Mouse (Mus musculus): Measurements from ENCODE around the gene Farp1. TPM values are rescaled to one million over a fixed set of nuclear protein-coding genes. Genes with fewer than 3 reads are reported as not detected.
"Not testable (repeated sequence)": the region's sequence is repeated elsewhere in the genome, so short reads cannot be mapped to it uniquely, and the experiment has no call there.

Gene Farp1
- polyA plus RNA-seq, 1 experiment from 2014 or later: 36.1 TPM

DNA sequence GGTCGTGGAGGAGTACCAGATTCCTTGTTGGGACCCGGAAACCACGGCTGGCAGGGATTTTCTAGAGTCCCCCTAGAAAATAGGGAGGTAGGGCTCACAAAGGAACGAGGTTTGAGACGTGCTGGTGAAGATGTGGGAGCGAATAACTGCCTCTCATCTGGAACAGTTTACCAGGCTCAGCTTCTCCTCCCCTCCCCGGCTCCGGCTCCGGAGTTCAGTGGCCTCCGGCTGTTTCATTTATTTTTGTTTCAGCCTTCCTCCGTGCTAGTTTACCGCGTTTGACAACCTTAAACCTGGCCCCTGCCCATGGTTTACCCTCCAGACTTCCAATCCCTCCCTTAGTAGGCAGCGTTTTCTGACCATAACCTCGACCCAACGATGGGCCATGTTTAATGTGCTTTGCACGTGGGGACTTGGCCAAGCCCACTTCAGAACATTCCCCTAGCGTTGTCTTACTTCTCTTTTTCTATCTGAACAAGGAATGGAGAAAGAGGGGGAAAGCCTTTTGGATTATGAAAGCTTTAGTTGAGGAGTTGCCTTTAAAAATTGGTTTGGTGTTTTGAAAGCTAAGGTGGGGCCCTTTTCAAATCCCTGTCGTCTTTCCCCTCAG, 1.7 kb downstream of the Farp1 start:
- H3K27me3 ChIP-seq (ENCODE audit: insufficient read depth, poor library complexity, severe bottlenecking): no peaks in the 10 kb centered on the region
- H3K4me1 ChIP-seq: peaks cover 48% of the 10 kb centered on the region
- H3K9me3 ChIP-seq: no peaks in the 10 kb centered on the region
- peak overlapping the region; percentile 91 for H3K4me3 ChIP-seq
- H3K27ac ChIP-seq: peak overlapping the region; percentile 98
- no peaks in the 10 kb centered on the region for H3K36me3 ChIP-seq
- DNase-seq (ENCODE audit: low spot score): no peak
- 2% methylated on average over 19 of the region's 19 CpGs for whole genome bisulfite sequencing

DNA sequence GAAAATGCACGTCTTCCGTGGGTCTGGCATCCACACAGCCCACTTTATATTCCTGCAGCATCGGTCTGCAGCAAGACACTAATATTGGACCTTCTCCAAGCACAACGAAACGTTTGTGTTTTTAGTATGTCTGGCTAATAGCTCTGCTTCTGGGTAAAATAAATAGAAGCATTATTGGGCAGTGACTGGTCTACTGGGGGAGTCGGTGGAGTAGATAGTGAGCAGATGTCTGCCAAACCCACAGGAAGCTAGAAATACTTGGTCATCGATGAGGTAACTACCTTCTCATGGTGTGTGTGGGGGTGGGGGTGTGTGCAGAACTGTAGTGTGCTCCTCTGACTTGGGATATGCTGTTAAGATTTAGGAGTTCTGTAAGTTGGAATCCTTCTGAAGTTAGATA, 2.3 kb downstream of the Farp1 start:
- Histone ChIP-seq H3K4me1 (peaks cover 48% of the 10 kb centered on the region), H3K27ac (peak overlapping the region; percentile 98; the same call in 1 of the 2 replicates), H3K4me3 (peak overlapping the region; percentile 91), H3K9me3 (no peaks in the 10 kb centered on the region), H3K36me3 (no peaks in the 10 kb centered on the region), H3K27me3 (ENCODE audit: insufficient read depth, poor library complexity, severe bottlenecking) (no peaks in the 10 kb centered on the region)
- DNase-seq (ENCODE audit: low spot score): no peak
- WGBS: 35% methylated on average over 7 of the region's 7 CpGs

DNA sequence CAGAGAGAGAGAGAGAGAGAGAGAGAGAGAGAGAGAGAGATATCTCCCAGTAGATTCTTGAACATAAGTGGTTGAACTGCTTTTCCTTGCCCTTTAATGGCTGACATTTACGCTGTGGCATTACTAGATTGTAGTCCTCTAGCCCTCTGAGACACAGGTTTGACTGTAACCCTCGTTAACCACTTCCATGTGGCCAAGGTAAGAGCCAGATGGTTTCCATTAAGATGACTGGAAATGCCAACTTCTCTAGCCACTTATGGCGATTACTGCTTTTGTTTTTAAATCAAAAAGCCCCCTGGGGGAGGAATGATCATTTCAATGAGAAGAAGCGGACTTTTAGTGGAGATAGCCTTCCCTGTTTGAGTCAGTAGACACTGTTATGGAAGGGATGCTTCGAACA, 3.7 kb downstream of the Farp1 start:
- H3K9me3 ChIP-seq: no peaks in the 10 kb centered on the region
- 61% methylated on average over 5 of the region's 5 CpGs for WGBS
- H3K4me3 ChIP-seq: peak overlapping the region; percentile 29; the same call in 1 of the 2 replicates
- no peaks in the 10 kb centered on the region for H3K36me3 ChIP-seq
- no peaks in the 10 kb centered on the region for H3K27me3 ChIP-seq (ENCODE audit: insufficient read depth, poor library complexity, severe bottlenecking)
- H3K27ac ChIP-seq: peak overlapping the region; percentile 62; the same call in 1 of the 2 replicates
- H3K4me1 ChIP-seq: peaks cover 53% of the 10 kb centered on the region
- no peak for DNase-seq (ENCODE audit: low spot score)

DNA sequence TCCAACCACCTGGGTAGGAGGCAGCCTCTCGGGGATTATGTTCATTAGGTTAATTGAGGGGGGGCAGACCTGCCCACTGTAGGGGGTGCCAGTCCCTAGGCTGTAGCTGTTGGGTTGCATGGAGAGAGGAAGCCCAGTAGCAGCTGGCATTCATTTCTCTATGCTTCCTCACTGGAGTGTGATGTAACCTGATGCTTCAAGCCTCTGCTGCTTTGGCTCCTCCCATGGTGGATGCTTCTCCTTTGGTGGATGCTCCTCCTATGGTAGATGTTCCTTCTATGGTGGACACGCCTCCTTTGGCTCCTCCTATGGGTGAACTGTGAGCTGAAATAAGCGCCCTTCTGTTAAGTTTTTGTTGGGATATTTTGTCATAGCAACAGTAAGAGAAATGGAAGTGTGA, 9.1 kb downstream of the Farp1 start:
- 79% methylated on average over 3 of the region's 3 CpGs for WGBS
- no peak overlapping the region for H3K27ac ChIP-seq
- peaks cover 54% of the 10 kb centered on the region for H3K4me1 ChIP-seq
- DNase-seq (ENCODE audit: low spot score): no peak
- peaks cover 15% of the 10 kb centered on the region for H3K36me3 ChIP-seq
- H3K27me3 ChIP-seq (ENCODE audit: insufficient read depth, poor library complexity, severe bottlenecking): no peaks in the 10 kb centered on the region
- no peaks in the 10 kb centered on the region for H3K9me3 ChIP-seq
- H3K4me3 ChIP-seq: no peak overlapping the region

DNA sequence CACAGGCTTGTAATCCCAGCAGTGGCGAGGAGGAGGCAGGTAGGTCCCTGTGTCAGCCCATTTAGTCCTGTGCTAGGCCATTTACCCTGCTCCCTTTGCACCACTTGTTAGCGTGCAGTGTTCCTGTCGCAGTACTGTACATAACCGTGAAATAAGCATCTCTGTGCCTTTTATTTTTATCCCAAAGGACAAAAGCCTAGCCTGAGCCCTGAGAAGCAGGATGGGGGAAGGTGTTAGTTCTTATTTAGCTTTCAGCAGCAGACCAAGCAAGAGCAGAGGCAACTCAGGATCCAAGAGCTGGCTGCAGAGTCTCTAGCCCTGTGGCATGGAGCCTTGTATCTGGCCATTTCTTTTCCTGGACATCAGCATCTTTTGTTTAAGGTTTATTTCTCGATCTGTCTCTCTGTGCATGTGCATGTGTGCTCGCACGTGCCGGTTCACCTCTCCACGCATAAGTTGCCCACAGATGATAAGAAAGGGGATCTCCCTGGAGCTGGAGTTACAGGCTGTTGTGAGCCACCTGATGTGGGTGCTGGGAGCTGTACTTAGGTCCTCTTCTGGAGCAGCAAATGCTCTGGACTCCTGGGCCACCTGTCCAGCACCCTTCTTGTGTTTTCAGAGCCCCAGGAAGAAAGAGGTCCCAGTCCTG, 11.4 kb downstream of the Farp1 start:
- H3K27ac ChIP-seq: 0 out of 2 replicates have a peak overlapping the region, but pooled peaks have one; percentile 43
- no peak for DNase-seq (ENCODE audit: low spot score)
- 66% methylated on average over 9 of the region's 9 CpGs for WGBS

DNA sequence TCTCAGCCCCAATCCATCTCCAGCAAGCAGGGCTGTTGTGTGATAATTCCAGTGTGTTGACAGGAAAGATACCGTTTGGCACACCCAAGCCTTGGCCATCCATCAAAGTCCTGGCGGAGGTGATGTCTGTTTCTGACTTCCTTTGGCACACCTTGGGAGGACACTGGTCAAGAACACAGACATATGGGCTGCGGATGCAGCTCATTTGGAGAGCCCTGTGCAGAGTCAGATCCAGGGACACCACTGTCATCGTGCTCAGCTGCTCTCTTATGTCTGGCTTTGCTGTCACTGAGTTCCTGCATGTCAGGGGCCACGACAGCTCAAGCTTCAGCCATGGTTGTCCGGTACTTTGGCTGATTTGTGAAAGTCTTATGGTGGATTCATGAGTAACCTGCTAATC, 12.8 kb downstream of the Farp1 start:
- WGBS: 39% methylated on average over 6 of the region's 6 CpGs
- H3K9me3 ChIP-seq: no peaks in the 10 kb centered on the region
- H3K36me3 ChIP-seq: peaks cover 15% of the 10 kb centered on the region
- no peaks in the 10 kb centered on the region for H3K27me3 ChIP-seq (ENCODE audit: insufficient read depth, poor library complexity, severe bottlenecking)
- H3K4me1 ChIP-seq: peaks cover 71% of the 10 kb centered on the region
- H3K27ac ChIP-seq: no peak overlapping the region
- no peak overlapping the region for H3K4me3 ChIP-seq
- DNase-seq (ENCODE audit: low spot score): no peak

More for the DNA sequence above, 11.4 kb downstream of the Farp1 start:
- H3K27me3 ChIP-seq (ENCODE audit: insufficient read depth, poor library complexity, severe bottlenecking): no peaks in the 10 kb centered on the region
- H3K36me3 ChIP-seq: peaks cover 15% of the 10 kb centered on the region
- no peak overlapping the region for H3K4me3 ChIP-seq
- no peaks in the 10 kb centered on the region for H3K9me3 ChIP-seq
- peaks cover 58% of the 10 kb centered on the region for H3K4me1 ChIP-seq

DNA sequence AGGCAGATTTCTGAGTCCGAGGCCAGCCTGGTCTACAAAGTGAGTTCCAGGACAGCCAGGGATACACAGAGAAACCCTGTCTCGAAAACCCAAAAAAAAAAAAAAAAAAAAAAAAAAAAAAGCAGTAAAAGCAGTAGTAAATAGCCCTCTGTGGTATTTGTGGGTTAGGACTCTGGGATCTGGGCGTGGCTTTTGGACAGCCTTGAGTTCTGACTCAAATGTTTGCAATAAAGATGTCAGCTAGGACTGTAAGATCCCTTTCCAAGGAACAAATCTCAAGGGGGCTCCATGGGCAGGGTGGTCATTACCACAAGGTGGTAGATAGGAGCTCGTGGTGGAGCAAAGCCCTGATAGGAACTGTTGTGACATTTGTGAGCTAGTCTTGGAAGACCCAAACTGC, 16.0 kb downstream of the Farp1 start:
- not testable (repeated sequence) for DNase-seq (ENCODE audit: low spot score); H3K27me3 ChIP-seq (ENCODE audit: insufficient read depth, poor library complexity, severe bottlenecking); H3K4me3 ChIP-seq; H3K9me3 ChIP-seq; H3K27ac ChIP-seq
- peaks cover 11% of the 10 kb centered on the region; the same call in 1 of the 2 replicates for H3K36me3 ChIP-seq
- peaks cover 77% of the 10 kb centered on the region for H3K4me1 ChIP-seq
- 80% methylated on average over 3 of the region's 4 CpGs for WGBS

DNA sequence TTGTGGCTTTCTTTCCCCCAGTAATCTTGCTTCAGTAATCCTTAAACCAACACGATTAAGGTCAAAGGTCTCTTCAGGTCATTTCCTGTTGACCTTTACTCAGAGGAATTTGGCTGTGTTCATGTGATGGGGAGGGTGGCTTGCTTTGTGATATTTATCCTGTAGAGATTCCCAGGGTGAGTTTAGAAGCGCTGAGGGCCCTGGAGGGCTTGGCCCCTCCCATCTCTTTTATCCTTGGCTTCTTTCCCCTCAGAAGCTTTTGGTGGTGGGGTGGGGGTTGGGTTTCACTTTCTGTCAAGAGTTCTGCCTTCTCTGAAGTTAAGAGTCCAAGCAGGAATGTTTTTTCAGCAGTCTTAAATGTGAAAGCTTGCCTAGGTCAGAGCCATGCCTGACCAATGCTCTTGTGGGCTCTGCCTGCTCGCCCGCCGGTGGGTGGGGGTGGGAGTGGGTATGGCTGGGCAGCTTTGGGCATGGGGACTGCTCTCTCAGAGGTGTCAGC, 18.1 kb downstream of the Farp1 start:
- peaks cover 71% of the 10 kb centered on the region for H3K4me1 ChIP-seq
- 6% methylated on average over 5 of the region's 5 CpGs for WGBS
- H3K27ac ChIP-seq: peak overlapping the region; percentile 79
- no peaks in the 10 kb centered on the region for H3K27me3 ChIP-seq (ENCODE audit: insufficient read depth, poor library complexity, severe bottlenecking)
- H3K4me3 ChIP-seq: peak overlapping the region; percentile 35
- H3K36me3 ChIP-seq: peaks cover 7% of the 10 kb centered on the region
- DNase-seq (ENCODE audit: low spot score): no peak
- H3K9me3 ChIP-seq: no peaks in the 10 kb centered on the region

DNA sequence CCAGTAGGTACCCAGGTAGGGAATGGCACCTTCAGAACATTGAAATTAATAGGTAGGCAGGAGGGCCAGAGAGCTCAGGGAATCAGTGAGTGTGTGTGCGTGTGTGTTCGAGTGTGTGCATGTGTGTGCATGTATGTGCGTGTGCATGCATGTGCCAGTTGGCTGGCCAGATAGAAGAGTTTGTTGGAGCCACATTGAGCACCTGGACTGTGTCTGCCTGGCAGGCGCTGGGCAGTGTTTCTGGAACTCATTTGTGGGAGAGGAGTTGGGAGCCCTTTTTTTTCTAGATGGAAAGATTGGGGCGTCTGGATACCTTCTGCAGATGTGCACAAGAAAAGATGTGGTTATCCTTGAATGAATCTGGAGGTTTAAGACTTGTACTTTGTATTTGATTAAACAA, 19.1 kb downstream of the Farp1 start:
- Histone ChIP-seq H3K36me3 (peaks cover 9% of the 10 kb centered on the region), H3K4me3 (no peak overlapping the region), H3K27me3 (ENCODE audit: insufficient read depth, poor library complexity, severe bottlenecking) (no peaks in the 10 kb centered on the region), H3K4me1 (peaks cover 77% of the 10 kb centered on the region), H3K9me3 (no peaks in the 10 kb centered on the region), H3K27ac (0 out of 2 replicates have a peak overlapping the region, but pooled peaks have one; percentile 79)
- DNase-seq (ENCODE audit: low spot score): no peak
- 76% methylated on average over 5 of the region's 5 CpGs for WGBS

DNA sequence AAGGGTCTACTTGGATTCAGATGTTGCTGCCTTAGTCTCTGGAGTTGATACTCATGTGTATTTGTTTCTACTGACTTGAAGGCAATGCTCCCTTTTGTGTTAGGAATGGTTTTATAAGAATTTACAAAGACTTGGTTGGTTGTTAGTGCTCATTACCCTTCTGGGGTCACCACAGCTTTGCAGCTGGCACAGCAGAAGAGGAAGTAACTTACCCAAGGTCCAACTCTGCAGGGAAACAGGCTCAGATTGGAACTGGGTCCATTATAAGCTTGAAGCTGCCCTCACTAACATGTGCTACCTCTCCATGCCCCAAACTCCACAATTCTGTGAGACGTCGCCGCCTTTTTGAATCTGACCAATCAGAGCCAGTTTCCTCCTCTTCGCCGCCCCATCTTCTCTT, 22.8 kb downstream of the Farp1 start:
- WGBS: 97% methylated on average over 5 of the region's 5 CpGs
- H3K4me1 ChIP-seq: peaks cover 91% of the 10 kb centered on the region
- DNase-seq (ENCODE audit: low spot score): no peak

DNA sequence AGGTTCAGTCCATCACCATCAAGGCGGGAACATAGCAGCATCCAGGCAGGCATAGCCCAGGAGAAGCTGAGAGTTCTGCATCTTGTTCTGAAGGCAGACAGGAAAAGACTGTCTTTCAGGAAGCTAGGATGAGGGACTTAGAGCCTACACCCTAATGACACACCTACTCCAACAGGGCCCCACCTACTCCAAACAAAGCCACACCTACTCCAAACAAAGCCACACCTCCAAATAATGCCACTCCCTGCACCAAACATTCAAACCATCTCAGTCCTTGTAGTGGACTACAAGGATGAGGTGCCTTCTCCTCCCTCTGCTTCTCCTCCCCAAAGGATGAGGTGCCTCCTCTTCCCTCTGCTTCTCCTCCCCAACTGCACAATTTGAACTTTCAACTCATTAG, 23.5 kb downstream of the Farp1 start:
- Histone ChIP-seq H3K9me3 (no peaks in the 10 kb centered on the region), H3K27me3 (ENCODE audit: insufficient read depth, poor library complexity, severe bottlenecking) (no peaks in the 10 kb centered on the region), H3K36me3 (peaks cover 9% of the 10 kb centered on the region), H3K4me1 (peaks cover 91% of the 10 kb centered on the region), H3K27ac (no peak overlapping the region), H3K4me3 (no peak overlapping the region)
- no peak for DNase-seq (ENCODE audit: low spot score)
- WGBS: 92% methylated on average over 1 of the region's 1 CpGs

More for the DNA sequence above, 22.8 kb downstream of the Farp1 start:
- Histone ChIP-seq H3K27ac (no peak overlapping the region), H3K9me3 (no peaks in the 10 kb centered on the region), H3K27me3 (ENCODE audit: insufficient read depth, poor library complexity, severe bottlenecking) (no peaks in the 10 kb centered on the region), H3K4me3 (no peak overlapping the region), H3K36me3 (peaks cover 9% of the 10 kb centered on the region)

DNA sequence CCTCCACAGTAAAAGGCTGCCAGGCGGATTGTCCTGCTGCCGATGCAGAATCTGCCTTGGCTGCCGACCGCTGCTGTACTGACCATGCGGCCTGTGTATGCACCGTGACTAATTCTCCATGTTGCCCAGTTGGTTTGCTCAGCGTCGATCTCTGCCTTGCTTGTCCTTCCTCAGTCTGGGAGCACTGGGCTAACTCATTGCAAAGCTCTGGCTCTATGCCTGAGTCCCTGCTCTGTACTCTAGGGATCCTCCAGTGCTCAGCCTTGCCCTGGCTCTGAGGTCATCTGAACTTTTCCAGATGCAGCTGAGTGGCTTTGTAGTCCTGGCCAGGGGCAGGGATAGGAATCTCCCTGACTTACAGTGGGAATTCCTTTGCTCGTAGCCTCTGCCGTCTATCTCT, 24.3 kb downstream of the Farp1 start:
- 0 out of 2 replicates have a peak overlapping the region, but pooled peaks have one; percentile 30 for H3K27ac ChIP-seq
- 48% methylated on average over 10 of the region's 10 CpGs for WGBS
- H3K4me1 ChIP-seq: peaks cover 90% of the 10 kb centered on the region
- no peaks in the 10 kb centered on the region for H3K9me3 ChIP-seq
- no peak overlapping the region for H3K4me3 ChIP-seq
- H3K36me3 ChIP-seq: peaks cover 9% of the 10 kb centered on the region
- no peaks in the 10 kb centered on the region for H3K27me3 ChIP-seq (ENCODE audit: insufficient read depth, poor library complexity, severe bottlenecking)
- no peak for DNase-seq (ENCODE audit: low spot score)

DNA sequence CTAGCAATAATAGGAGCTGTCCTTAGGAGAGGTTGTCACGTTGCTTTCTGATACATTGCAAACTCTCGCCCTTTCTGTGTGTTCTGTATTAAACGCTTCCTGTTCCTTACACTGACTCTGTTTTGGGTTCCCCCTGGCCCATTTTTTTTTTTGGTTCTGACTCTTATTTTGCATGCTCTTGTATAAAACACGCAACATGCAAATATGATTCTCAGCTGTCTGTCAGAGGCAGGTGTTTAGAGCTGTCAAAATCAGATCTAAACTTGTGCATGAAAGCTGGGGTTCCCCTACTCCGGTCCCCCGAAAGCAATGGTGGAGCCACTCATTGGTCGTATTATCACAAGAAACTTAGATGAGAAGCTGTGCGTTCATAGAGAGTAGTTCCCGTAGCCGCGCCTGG, 25.5 kb downstream of the Farp1 start:
- H3K27ac ChIP-seq: no peak overlapping the region
- DNase-seq (ENCODE audit: low spot score): no peak
- H3K4me3 ChIP-seq: no peak overlapping the region
- H3K27me3 ChIP-seq (ENCODE audit: insufficient read depth, poor library complexity, severe bottlenecking): no peaks in the 10 kb centered on the region
- H3K36me3 ChIP-seq: peaks cover 11% of the 10 kb centered on the region
- peaks cover 86% of the 10 kb centered on the region for H3K4me1 ChIP-seq
- no peaks in the 10 kb centered on the region for H3K9me3 ChIP-seq
- 63% methylated on average over 11 of the region's 11 CpGs for WGBS
